Mouse (Mus musculus) liver, embryonic 16.5 days (tissue): ENCODE results near the gene Galnt2. TPM values are rescaled to one million over a fixed set of nuclear protein-coding genes. Genes with fewer than 3 reads are reported as not detected.

Source experiments
- ATAC-seq: fragments of 200-750 bp; cut with Nextera tagmentation; 2 replicates; pipeline ENCODE4 v1.8.0; 2017; ENCODE audit warnings: low read depth, mild to moderate bottlenecking, moderate number of reproducible peaks, moderate library complexity
- H3K27ac ChIP-seq: fragments of 300-500 bp; sonication (generic); 2 replicates; pipeline ENCODE4 v1.5.1; 2014; ENCODE audit warnings: mild to moderate bottlenecking, low read length
- H3K27me3 ChIP-seq: fragments of 300-500 bp; sonication (generic); 2 replicates; pipeline ENCODE4 v1.6.1; 2014; ENCODE audit warnings: low read depth, low read length, mixed read lengths; ENCODE audit not compliant: control insufficient read depth, insufficient read depth
- H3K36me3 ChIP-seq: fragments of 300-500 bp; sonication (generic); 2 replicates; pipeline ENCODE4 v1.6.1; 2014; ENCODE audit warnings: mild to moderate bottlenecking; ENCODE audit not compliant: control insufficient read depth, insufficient read depth
- H3K4me1 ChIP-seq: fragments of 300-500 bp; sonication (generic); 2 replicates; pipeline ENCODE4 v1.6.1; 2014; ENCODE audit warnings: low read depth, low read length, mixed read lengths; ENCODE audit not compliant: control insufficient read depth
- H3K4me2 ChIP-seq: fragments of 300-500 bp; sonication (generic); 2 replicates; pipeline ENCODE4 v1.6.1; 2014; ENCODE audit warnings: low read depth, low read length, mixed read lengths
- H3K4me3 ChIP-seq: fragments of 300-500 bp; sonication (generic); 2 replicates; pipeline ENCODE4 v1.5.1; 2014; ENCODE audit warnings: low read depth, mild to moderate bottlenecking, low read length
- H3K9ac ChIP-seq: fragments of 300-500 bp; sonication (generic); 2 replicates; pipeline ENCODE4 v1.6.1; 2014; ENCODE audit warnings: low read depth, low read length
- H3K9me3 ChIP-seq: fragments of 300-500 bp; sonication (generic); replicated peaks from 2 replicates; pipeline ENCODE4 v1.6.1; 2016; ENCODE audit warnings: low read length; ENCODE audit not compliant: control insufficient read depth
- WGBS: fragments of 180-500 bp; shearing (Covaris S2); extraction: QIAGEN DNeasy Blood & Tissue Kit; methylation state at CpG from one replicate; pipeline ENCODE4 v1.1.7; 2014; ENCODE audit not compliant: insufficient replicate concordance; 5-methylcytosine and 5-hydroxymethylcytosine counted together
- polyA plus RNA-seq: library from polyadenylated mRNA; unstranded; fragments of >200 nt; fragmentation: Nextera tagmentation; extraction: Ambion mirVana; gene quantifications from 2 replicates; pipeline ENCODE4 v1.2.1, GENCODE M21; 2015

Galnt2 gene
- polyA plus RNA-seq, 1 experiment from 2014 or later = 13.3 TPM

GRCm38 (mm10) chr8:124279690-124279985, 48.4 kb downstream of the Galnt2 start:
- Histone ChIP-seq H3K4me2 (no peak overlapping the region), H3K9ac (no peak overlapping the region), H3K4me1 (peaks cover 14% of the 10 kb centered on the region), H3K4me3 (no peak overlapping the region), H3K27me3 (no peaks in the 10 kb centered on the region), H3K27ac (no peak overlapping the region), H3K36me3 (no peaks in the 10 kb centered on the region), H3K9me3 (no peaks in the 10 kb centered on the region)
- 88% methylated on average over 5 of the region's 5 CpGs for WGBS
- ATAC-seq = no peak

GRCm38 (mm10) chr8:124281700-124282541, 50.7 kb downstream of the Galnt2 start:
- Histone ChIP-seq H3K36me3 (no peaks in the 10 kb centered on the region), H3K27ac (no peak overlapping the region), H3K4me2 (no peak overlapping the region), H3K4me3 (no peak overlapping the region), H3K27me3 (no peaks in the 10 kb centered on the region), H3K9me3 (no peaks in the 10 kb centered on the region), H3K4me1 (peaks cover 14% of the 10 kb centered on the region), H3K9ac (no peak overlapping the region)
- WGBS = 55% methylated on average over 11 of the region's 11 CpGs
- ATAC-seq = no peak

- Histone ChIP-seq H3K4me2 (no peak overlapping the region), H3K4me1 (peaks cover 11% of the 10 kb centered on the region)
Measured at GRCm38 (mm10) chr8:124282878-124283630, 51.9 kb downstream of the Galnt2 start.

GRCm38 (mm10) chr8:124283644-124284332, 52.6 kb downstream of the Galnt2 start:
- H3K36me3 ChIP-seq = no peaks in the 10 kb centered on the region
- WGBS = 60% methylated on average over 11 of the region's 11 CpGs
- H3K27me3 ChIP-seq = no peaks in the 10 kb centered on the region
- no peak overlapping the region for H3K9ac ChIP-seq
- H3K27ac ChIP-seq = no peak overlapping the region
- no peak overlapping the region for H3K4me3 ChIP-seq
- ATAC-seq = no peak
- H3K4me1 ChIP-seq = peaks cover 7% of the 10 kb centered on the region
- no peak overlapping the region for H3K4me2 ChIP-seq
- no peaks in the 10 kb centered on the region for H3K9me3 ChIP-seq

More at GRCm38 (mm10) chr8:124282878-124283630, 51.9 kb downstream of the Galnt2 start:
- Histone ChIP-seq H3K36me3 (no peaks in the 10 kb centered on the region), H3K27me3 (no peaks in the 10 kb centered on the region), H3K4me3 (no peak overlapping the region), H3K27ac (no peak overlapping the region), H3K9me3 (no peaks in the 10 kb centered on the region), H3K9ac (no peak overlapping the region)
- WGBS = 73% methylated on average over 12 of the region's 12 CpGs
- no peak for ATAC-seq

GRCm38 (mm10) chr8:124284333-124284711, 53.1 kb downstream of the Galnt2 start:
- Histone ChIP-seq H3K9me3 (no peaks in the 10 kb centered on the region), H3K9ac (no peak overlapping the region), H3K27ac (no peak overlapping the region), H3K36me3 (no peaks in the 10 kb centered on the region), H3K4me1 (peaks cover 7% of the 10 kb centered on the region), H3K4me3 (no peak overlapping the region), H3K27me3 (no peaks in the 10 kb centered on the region), H3K4me2 (no peak overlapping the region)
- WGBS = 47% methylated on average over 6 of the region's 6 CpGs
- no peak for ATAC-seq

GRCm38 (mm10) chr8:124284984-124285576, 53.9 kb downstream of the Galnt2 start:
- no peak for ATAC-seq
- no peak overlapping the region for H3K27ac ChIP-seq
- peaks cover 4% of the 10 kb centered on the region for H3K4me1 ChIP-seq
- 61% methylated on average over 9 of the region's 9 CpGs for WGBS
- no peak overlapping the region for H3K4me2 ChIP-seq
- no peaks in the 10 kb centered on the region for H3K27me3 ChIP-seq
- H3K9me3 ChIP-seq = no peaks in the 10 kb centered on the region
- no peaks in the 10 kb centered on the region for H3K36me3 ChIP-seq
- no peak overlapping the region for H3K9ac ChIP-seq
- no peak overlapping the region for H3K4me3 ChIP-seq

GRCm38 (mm10) chr8:124286461-124287124, 55.4 kb downstream of the Galnt2 start:
- no peak overlapping the region for H3K4me3 ChIP-seq
- no peak overlapping the region for H3K27ac ChIP-seq
- no peaks in the 10 kb centered on the region for H3K27me3 ChIP-seq
- H3K9me3 ChIP-seq = no peaks in the 10 kb centered on the region
- H3K4me1 ChIP-seq = peaks cover 4% of the 10 kb centered on the region
- no peak overlapping the region for H3K9ac ChIP-seq
- ATAC-seq = no peak
- H3K36me3 ChIP-seq = no peaks in the 10 kb centered on the region
- WGBS = 45% methylated on average over 4 of the region's 4 CpGs
- H3K4me2 ChIP-seq = no peak overlapping the region

- 45% methylated on average over 4 of the region's 4 CpGs for WGBS
- Histone ChIP-seq H3K9ac (no peak overlapping the region), H3K4me3 (no peak overlapping the region), H3K36me3 (no peaks in the 10 kb centered on the region), H3K27me3 (no peaks in the 10 kb centered on the region), H3K4me2 (no peak overlapping the region), H3K4me1 (peaks cover 3% of the 10 kb centered on the region), H3K9me3 (no peaks in the 10 kb centered on the region), H3K27ac (no peak overlapping the region)
- no peak for ATAC-seq
Measured at GRCm38 (mm10) chr8:124288215-124288864, 57.1 kb downstream of the Galnt2 start.
